Mouse (Mus musculus) embryo, embryonic 9.5 days (tissue): Measurements from ENCODE around the gene Mucl2.
"Not testable (repeated sequence)": the region's sequence is repeated elsewhere in the genome, so short reads cannot be mapped to it uniquely, and the experiment has no call there.

Experiments used
- DNase-seq: peaks from one replicate; pipeline ENCODE4 v3.0.0-alpha.2; 2017; ENCODE audit errors: extremely low spot score

The Mucl2 gene

DNA sequence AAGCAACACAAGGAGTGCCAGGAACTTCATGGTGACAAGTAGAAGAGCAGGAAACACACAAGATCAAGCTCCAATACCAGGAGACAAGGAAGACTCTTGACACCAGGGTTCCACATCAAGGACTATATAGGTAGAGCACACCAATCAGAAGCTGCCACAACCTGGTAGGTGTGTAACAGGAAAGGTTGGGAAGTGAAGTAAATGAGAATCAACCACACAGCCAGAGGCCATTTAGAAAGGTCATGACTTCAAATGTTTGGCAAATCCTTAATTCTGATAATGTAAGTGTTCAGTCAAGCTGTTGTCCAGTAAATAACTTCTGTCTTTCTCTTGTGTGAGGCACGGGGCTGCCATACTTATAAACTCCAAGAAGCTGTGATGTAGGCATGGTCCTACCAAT lies at the start of gene Mucl2:
Gene Mucl2 (minus strand): TSS at position 101 of the 400 bp plus-strand sequence.
- no peak for DNase-seq

DNA sequence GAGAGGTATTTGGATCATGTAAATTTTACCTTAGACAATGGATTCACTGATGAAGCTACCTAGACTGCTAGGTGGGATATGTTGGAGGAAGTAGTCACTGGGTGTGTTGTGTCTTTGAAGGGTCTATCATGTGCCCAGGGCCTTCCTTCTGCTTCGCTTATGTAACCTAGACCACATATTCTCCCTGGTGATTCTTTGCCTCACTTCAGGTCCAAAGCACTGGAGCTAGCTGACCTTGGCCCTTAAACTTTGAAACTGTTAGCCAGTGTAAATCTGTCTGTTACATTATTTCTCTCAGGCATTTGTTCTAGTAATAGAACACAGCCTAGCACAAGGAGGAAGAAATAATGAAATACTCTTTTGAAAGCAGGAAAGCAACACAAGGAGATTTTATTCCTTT lies 13.9 kb upstream of the Mucl2 start:
- DNase-seq: not testable (repeated sequence)
